Mouse (Mus musculus) regulatory T cell (primary cell): ENCODE measurements around the gene Actr5.

Source experiments
- in situ Hi-C: fragments of 300-600 bp; cut with MboI, MseI; formaldehyde crosslinking; loops from one replicate; pipeline ENCODE4 v1.15.1; 2025; ENCODE audit warnings: high pct_unique_total_duplicates

Gene Actr5

GRCm38 (mm10) chr2:158684910-158685309 lies 60.2 kb downstream of the Actr5 start:
- in situ Hi-C loops, result no loop called here

DNA sequence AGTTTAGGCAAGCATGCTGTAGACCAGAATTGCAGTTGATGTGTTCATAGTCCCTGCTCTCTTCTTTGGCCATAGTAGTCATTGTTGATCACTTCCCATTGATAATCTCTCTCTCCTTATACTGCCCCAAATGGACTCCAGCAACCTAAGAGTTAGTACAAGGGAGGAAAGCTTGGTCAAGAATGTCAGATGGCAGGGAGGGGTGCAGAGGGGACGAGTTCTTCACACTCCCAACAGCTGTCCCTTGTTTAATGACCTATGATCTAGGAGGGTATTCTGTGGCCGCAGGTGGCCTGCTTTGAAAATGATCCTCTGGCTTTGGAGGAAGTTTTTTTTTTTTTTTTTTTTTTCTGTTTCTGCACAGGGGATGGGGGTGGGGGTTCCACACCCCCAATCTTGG lies 61.7 kb downstream of the Actr5 start:
- in situ Hi-C loops, result no loop called here

- in situ Hi-C loops, result no loop called here
Measured at GRCm38 (mm10) chr2:158687804-158688241, 63.1 kb downstream of the Actr5 start.
